Mouse (Mus musculus) embryonic fibroblast, embryonic 13.5 days (primary cell): ENCODE measurements around the gene Pdcd2l.

Experiments used
- CTCF ChIP-seq: IDR thresholded peaks from 2 replicates; pipeline ENCODE4 v1.5.1; 2011; ENCODE audit warnings: mild to moderate bottlenecking, control low read depth, low read length, moderate library complexity, borderline replicate concordance; ENCODE audit not compliant: insufficient read depth
- POLR2A ChIP-seq: IDR thresholded peaks from 2 replicates; pipeline ENCODE4 v1.6.1; 2011; ENCODE audit warnings: low read depth, mild to moderate bottlenecking, control low read depth, low read length, moderate library complexity

DNA sequence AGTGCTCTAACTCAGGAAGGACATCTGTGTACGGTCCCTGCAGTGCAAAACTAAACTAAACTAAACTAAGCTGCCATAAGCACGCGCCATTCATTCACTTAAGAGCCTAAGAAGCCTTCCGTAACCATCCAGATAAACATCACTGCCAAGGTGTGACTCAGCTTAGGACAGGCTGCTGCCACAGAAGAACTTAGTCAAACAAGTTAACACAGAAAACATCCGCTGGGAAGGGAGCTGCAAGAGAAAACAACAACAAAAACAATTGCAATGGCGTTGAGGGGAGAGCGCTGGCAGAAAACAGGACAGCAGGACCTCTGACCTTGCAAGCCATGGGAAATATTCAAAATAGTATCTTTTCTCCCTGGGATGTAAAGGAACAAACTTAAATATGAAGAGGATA lies 31.8 kb downstream of the Pdcd2l start:
- TF ChIP-seq CTCF (no peak), POLR2A (no peak)
